Mouse (Mus musculus) heart, adult 8-10 months (tissue): ENCODE data around the gene Sohlh1. TPM values are rescaled to one million over a fixed set of nuclear protein-coding genes. Genes with fewer than 3 reads are reported as not detected.
A peak's percentile ranks its signal among the peaks of the same experiment; 100 is the strongest.

ENCODE experiments used
- DNase-seq: peaks from one replicate; pipeline ENCODE4 v3.0.0; 2022; ENCODE audit warnings: low spot score
- total RNA-seq, 4 experiments: library from RNA; stranded (reverse); gene quantifications; 2 replicates each; pipeline ENCODE4 v1.2.4; 2022

Gene Sohlh1
- not detected for total RNA-seq

- no peak for DNase-seq
These were observed at the start of gene Sohlh1 for GRCm38 (mm10) chr2:25847226-25847625. TSS of gene Sohlh1 (minus strand) at chr2:25847248.

GRCm38 (mm10) chr2:25892440-25892839 lies 45.4 kb upstream of the Sohlh1 start:
- DNase-seq = no peak

GRCm38 (mm10) chr2:25888144-25888543 lies 41.1 kb upstream of the Sohlh1 start:
- no peak for DNase-seq

GRCm38 (mm10) chr2:25887226-25887625 lies 40.2 kb upstream of the Sohlh1 start:
- DNase-seq = no peak

- no peak for DNase-seq
These were observed 37.7 kb upstream of the Sohlh1 start for GRCm38 (mm10) chr2:25884756-25885155.

GRCm38 (mm10) chr2:25882276-25882675 lies 35.2 kb upstream of the Sohlh1 start:
- no peak for DNase-seq

GRCm38 (mm10) chr2:25879061-25879460 lies 32.0 kb upstream of the Sohlh1 start:
- DNase-seq = no peak

- DNase-seq = no peak
These were observed 31.5 kb upstream of the Sohlh1 start for GRCm38 (mm10) chr2:25878516-25878915.

- no peak for DNase-seq
These were observed 30.8 kb upstream of the Sohlh1 start for GRCm38 (mm10) chr2:25877736-25878268.

- DNase-seq = no peak
These were observed 30.2 kb upstream of the Sohlh1 start for GRCm38 (mm10) chr2:25877250-25877735.

- no peak for DNase-seq
These were observed 19.6 kb upstream of the Sohlh1 start for GRCm38 (mm10) chr2:25866656-25867055.

- no peak for DNase-seq
These were observed 18.4 kb upstream of the Sohlh1 start for GRCm38 (mm10) chr2:25865412-25865811.

- DNase-seq = no peak
These were observed 17.2 kb upstream of the Sohlh1 start for GRCm38 (mm10) chr2:25864230-25864629.

GRCm38 (mm10) chr2:25863337-25864131 lies 16.5 kb upstream of the Sohlh1 start, which contains the start of gene Kcnt1:
TSS of gene Kcnt1 (plus strand) at chr2:25863734.
- DNase-seq = no peak

- no peak for DNase-seq
These were observed 15.7 kb upstream of the Sohlh1 start for GRCm38 (mm10) chr2:25862696-25863270.

GRCm38 (mm10) chr2:25862038-25862437 lies 15.0 kb upstream of the Sohlh1 start:
- DNase-seq = no peak

GRCm38 (mm10) chr2:25859891-25860290 lies 12.8 kb upstream of the Sohlh1 start:
- DNase-seq = no peak

GRCm38 (mm10) chr2:25853998-25854397 lies 7.0 kb upstream of the Sohlh1 start:
- DNase-seq = no peak

GRCm38 (mm10) chr2:25852626-25853025 lies 5.6 kb upstream of the Sohlh1 start:
- peak; percentile 40 for DNase-seq

GRCm38 (mm10) chr2:25850330-25850729 lies 3.3 kb upstream of the Sohlh1 start:
- peak; percentile 48 for DNase-seq

- DNase-seq = no peak
These were observed 532 bp downstream of the Sohlh1 start for GRCm38 (mm10) chr2:25846516-25846915.

GRCm38 (mm10) chr2:25844097-25844496 lies 3.0 kb downstream of the Sohlh1 start:
- no peak for DNase-seq

- DNase-seq = no peak
These were observed 4.3 kb downstream of the Sohlh1 start for GRCm38 (mm10) chr2:25842758-25843157.
